In the genomic region with DNA sequence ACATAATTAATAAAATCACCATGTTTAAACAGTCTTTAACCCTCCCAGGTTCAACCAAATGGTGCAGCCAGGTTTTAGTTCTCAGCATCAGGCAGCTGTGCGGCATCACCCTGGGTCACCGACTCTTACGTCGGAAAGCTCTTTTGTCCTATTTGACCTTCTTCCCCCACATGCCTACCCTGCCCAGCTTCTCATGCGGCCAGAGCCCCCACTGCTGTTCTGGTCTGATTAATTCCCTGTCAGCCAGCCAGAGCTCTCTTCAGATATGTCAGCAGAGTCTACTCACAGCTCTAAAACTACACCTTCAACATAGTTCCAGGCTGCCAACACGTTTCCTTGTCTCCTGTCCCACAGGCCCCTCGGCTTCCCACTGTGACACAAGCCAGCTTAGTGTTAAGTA, we compare ENCODE assay signal across 16 mouse cellular contexts. TPM values are rescaled to one million over a fixed set of nuclear protein-coding genes. Genes with fewer than 3 reads are reported as not detected.
A peak's percentile ranks its signal among the peaks of the same experiment; 100 is the strongest.
DNase-seq lines count a peak whose midpoint lies in the region; ATAC-seq lines count a peak whose summit lies in the region.
"Had no signal": no experiment of that assay in that cellular context is flagged by ENCODE, and none has a peak within 500 bp of the region (broad histone marks: within the 10 kb centered on the region; RNA-seq: fewer than 3 reads in every experiment).

No protein-coding gene starts in this region.

- H3K36me3 ChIP-seq in forebrain, embryonic 10.5 days (replicated peaks) = peaks cover 95% of the 10 kb centered on the region
- H3K36me3 ChIP-seq in forebrain, embryonic 15.5 days = 0 out of 2 replicates have a peak, but pooled peaks cover 2% of the 10 kb centered on the region
- peaks cover 54% of the 10 kb centered on the region for H3K36me3 ChIP-seq in hindbrain, embryonic 10.5 days
- H3K36me3 ChIP-seq in hindbrain, embryonic 11.5 days (ENCODE audit: control insufficient read depth, insufficient read depth, low read length) = no peaks in the 10 kb centered on the region
- H3K36me3 ChIP-seq: neural tube, embryonic 15.5 days had no signal

- intact Hi-C loops in left cerebral cortex, postnatal 4 days (cut with DNase I) = no loop called here
- intact Hi-C loops in left cerebral cortex, postnatal 14 days (cut with DNase I) = no loop called here
- intact Hi-C loops in heart, postnatal 10 days (cut with DNase I) = loop anchor here (1.0 kb wide), 1 partner anchor 12 kb away; no protein-coding TSS in a partner anchor

- no peak for DNase-seq in forebrain, embryonic 10.5 days (ENCODE audit: extremely low spot score, low spot score)
- DNase-seq in hindbrain, embryonic 10.5 days (ENCODE audit: low spot score) = no peak
- no peak for DNase-seq in hindbrain, embryonic 11.5 days (ENCODE audit: low spot score)
- DNase-seq in left cerebral cortex, postnatal 4 days = peak; percentile 37
- DNase-seq in left cerebral cortex, postnatal 14 days (ENCODE audit: low spot score in 2 of 2) = no peak
- DNase-seq in heart, postnatal 10 days = peak; percentile 73 to 77
- DNase-seq: cerebellum, postnatal 25 days; liver; lung, postnatal 14 days; thymus, adult 18-20 months had no signal

- H3K4me2 ChIP-seq in forebrain, embryonic 15.5 days (replicated peaks) = no peak overlapping the region
- no peak overlapping the region for H3K4me2 ChIP-seq in hindbrain, embryonic 11.5 days (replicated peaks; ENCODE audit: low read depth, low read length)
- H3K4me2 ChIP-seq: neural tube, embryonic 15.5 days had no signal

- no peak overlapping the region for H3K9ac ChIP-seq in forebrain, embryonic 15.5 days (replicated peaks)
- H3K9ac ChIP-seq in hindbrain, embryonic 11.5 days (ENCODE audit: low read depth, low read length) = no peak overlapping the region
- H3K9ac ChIP-seq: liver, postnatal 0 days; neural tube, embryonic 15.5 days had no signal

- H3K9me3 ChIP-seq in forebrain, embryonic 10.5 days = no peaks in the 10 kb centered on the region
- H3K9me3 ChIP-seq in forebrain, embryonic 15.5 days = no peaks in the 10 kb centered on the region
- H3K9me3 ChIP-seq in hindbrain, embryonic 10.5 days = no peaks in the 10 kb centered on the region
- H3K9me3 ChIP-seq in hindbrain, embryonic 11.5 days (ENCODE audit: control insufficient read depth, low read length) = no peaks in the 10 kb centered on the region
- H3K9me3 ChIP-seq: neural tube, embryonic 15.5 days had no signal

- H3K27ac ChIP-seq in forebrain, embryonic 10.5 days = peak overlapping the region; percentile 49
- no peak overlapping the region for H3K27ac ChIP-seq in forebrain, embryonic 15.5 days (replicated peaks)
- H3K27ac ChIP-seq in hindbrain, embryonic 10.5 days = peak overlapping the region; percentile 81
- no peak overlapping the region for H3K27ac ChIP-seq in hindbrain, embryonic 11.5 days (ENCODE audit: low read depth, low read length)
- H3K27ac ChIP-seq: heart, adult 2 months had no signal

- H3K4me3 ChIP-seq in forebrain, embryonic 10.5 days = no peak overlapping the region
- no peak overlapping the region for H3K4me3 ChIP-seq in forebrain, embryonic 15.5 days
- no peak overlapping the region for H3K4me3 ChIP-seq in hindbrain, embryonic 10.5 days
- H3K4me3 ChIP-seq in hindbrain, embryonic 11.5 days (ENCODE audit: low read depth, low read length) = no peak overlapping the region
- H3K4me3 ChIP-seq: heart, adult 2 months; myocyte; neural tube, embryonic 15.5 days had no signal

- no peaks in the 10 kb centered on the region for H3K27me3 ChIP-seq in forebrain, embryonic 10.5 days (ENCODE audit: poor library complexity, severe bottlenecking)
- H3K27me3 ChIP-seq in forebrain, embryonic 15.5 days = no peaks in the 10 kb centered on the region
- no peaks in the 10 kb centered on the region for H3K27me3 ChIP-seq in hindbrain, embryonic 10.5 days (ENCODE audit: insufficient read depth, poor library complexity, severe bottlenecking)
- H3K27me3 ChIP-seq in hindbrain, embryonic 11.5 days (ENCODE audit: control insufficient read depth, insufficient read depth, low read length) = no peaks in the 10 kb centered on the region
- H3K27me3 ChIP-seq: neural tube, embryonic 15.5 days had no signal

- WGBS in forebrain, embryonic 10.5 days = 62% methylated on average over 7 of the region's 7 CpGs
- WGBS in forebrain, embryonic 15.5 days = 56% methylated on average over 7 of the region's 7 CpGs
- WGBS in hindbrain, embryonic 10.5 days = 34% methylated on average over 7 of the region's 7 CpGs
- WGBS in hindbrain, embryonic 11.5 days = 31% methylated on average over 7 of the region's 7 CpGs

- no peak for ATAC-seq in forebrain, embryonic 15.5 days (replicated peaks)
- ATAC-seq in hindbrain, embryonic 11.5 days (ENCODE audit: low FRiP score) = no peak
- ATAC-seq in megakaryocyte, adult 5-6 weeks (ENCODE audit: poor library complexity, severe bottlenecking) = no peak

- H3K4me1 ChIP-seq in forebrain, embryonic 10.5 days = peaks cover 84% of the 10 kb centered on the region
- H3K4me1 ChIP-seq in forebrain, embryonic 15.5 days = peaks cover 33% of the 10 kb centered on the region
- H3K4me1 ChIP-seq in hindbrain, embryonic 10.5 days (replicated peaks) = peaks cover 81% of the 10 kb centered on the region
- peaks cover 17% of the 10 kb centered on the region for H3K4me1 ChIP-seq in hindbrain, embryonic 11.5 days (replicated peaks; ENCODE audit: control insufficient read depth, insufficient read depth, low read length)

RNA-seq across cellular contexts. Expression of a gene that starts 35.1 kb away (rescaled TPM):
- 103 and 116 TPM in 2 replicates for polyA plus RNA-seq in forebrain, embryonic 10.5 days (2016; fragmentation: Nextera tagmentation; extraction: Ambion mirVana)
- 112 and 125 TPM in 2 replicates for polyA plus RNA-seq in forebrain, embryonic 15.5 days (2015; fragmentation: Nextera tagmentation; extraction: Ambion mirVana)
- polyA plus RNA-seq in hindbrain, embryonic 10.5 days (2016; fragmentation: Nextera tagmentation; extraction: Ambion mirVana) = 85.2 and 99.4 TPM in 2 replicates
- polyA plus RNA-seq in hindbrain, embryonic 11.5 days (2014; fragmentation: Nextera tagmentation; extraction: Ambion mirVana) = 73.8 and 91.1 TPM in 2 replicates
- total RNA-seq in left cerebral cortex, postnatal 4 days (2021) = 10 to 100 TPM; 17.4 to 19.9 TPM
- total RNA-seq in left cerebral cortex, postnatal 14 days (2021) = 10 to 100 TPM; 43.6 to 47.9 TPM
- 10 to 100 TPM; 68.1 to 83.6 TPM for total RNA-seq in heart, postnatal 10 days (2021)
- total RNA-seq in megakaryocyte, adult 5-6 weeks (2015) = 45.8 and 49.8 TPM in 2 replicates
- total RNA-seq in megakaryocyte, adult 5-6 weeks (2017) = 130 and 175 TPM in 2 replicates

Comparison
In these comparisons a context has a peak if more than half of its experiments do, and no peak if none do; other contexts are left out.
1. DNase-seq: peak in left cerebral cortex, postnatal 4 days (single experiment) and heart, postnatal 10 days (2 of 2); none in forebrain, embryonic 10.5 days (single experiment), hindbrain, embryonic 10.5 days (single experiment), hindbrain, embryonic 11.5 days (single experiment) and left cerebral cortex, postnatal 14 days (0 of 2).
2. H3K27ac ChIP-seq: peak in forebrain, embryonic 10.5 days (single experiment) and hindbrain, embryonic 10.5 days (single experiment); none in forebrain, embryonic 15.5 days (single experiment) and hindbrain, embryonic 11.5 days (single experiment).